Mouse (Mus musculus) heart, postnatal 0 days (tissue): ENCODE results near the gene Mdga1. TPM values are rescaled to one million over a fixed set of nuclear protein-coding genes. Genes with fewer than 3 reads are reported as not detected.
A peak's percentile ranks its signal among the peaks of the same experiment; 100 is the strongest.

Experiments
- ATAC-seq: fragments of 200-750 bp; cut with Nextera tagmentation; 2 replicates; pipeline ENCODE4 v1.8.0; 2017; ENCODE audit warnings: low read depth, moderate number of reproducible peaks, moderate library complexity; ENCODE audit not compliant: insufficient read depth
- DNase-seq: peaks from one replicate; pipeline ENCODE4 v3.0.0-alpha.2; 2016; ENCODE audit warnings: low spot score
- H3K27ac ChIP-seq: fragments of 300-500 bp; sonication (generic); 2 replicates; pipeline ENCODE4 v1.5.1; 2014; ENCODE audit warnings: low read depth, mild to moderate bottlenecking
- H3K27me3 ChIP-seq: fragments of 300-500 bp; sonication (generic); 2 replicates; pipeline ENCODE4 v1.6.1; 2014; ENCODE audit warnings: low read length, mixed read lengths; ENCODE audit not compliant: control insufficient read depth, insufficient read depth
- H3K36me3 ChIP-seq: fragments of 300-500 bp; sonication (generic); replicated peaks from 2 replicates; pipeline ENCODE4 v1.6.1; 2014; ENCODE audit warnings: low read length, mixed read lengths; ENCODE audit not compliant: control insufficient read depth, insufficient read depth
- H3K4me1 ChIP-seq: fragments of 300-500 bp; sonication (generic); 2 replicates; pipeline ENCODE4 v1.6.1; 2014; ENCODE audit warnings: antibody characterized with exemption; ENCODE audit not compliant: control insufficient read depth, insufficient read depth
- H3K4me2 ChIP-seq: fragments of 300-500 bp; sonication (generic); 2 replicates; pipeline ENCODE4 v1.6.1; 2014; ENCODE audit warnings: low read depth, mild to moderate bottlenecking, low read length, moderate library complexity
- H3K4me3 ChIP-seq: fragments of 300-500 bp; sonication (generic); 2 replicates; pipeline ENCODE4 v1.5.1; 2014; ENCODE audit warnings: low read depth, low read length
- H3K9ac ChIP-seq: fragments of 300-500 bp; sonication (generic); replicated peaks from 2 replicates; pipeline ENCODE4 v1.6.1; 2014; ENCODE audit warnings: low read depth, low read length, mixed read lengths
- H3K9me3 ChIP-seq: fragments of 300-500 bp; sonication (generic); replicated peaks from 2 replicates; pipeline ENCODE4 v1.6.1; 2016; ENCODE audit warnings: low read length; ENCODE audit not compliant: control insufficient read depth
- CTCF ChIP-seq: IDR thresholded peaks from 2 replicates; pipeline ENCODE4 v1.5.1; 2016; ENCODE audit warnings: antibody characterized with exemption, control low read depth, low read depth
- EP300 ChIP-seq: IDR thresholded peaks from 2 replicates; pipeline ENCODE4 v1.6.1; 2016; ENCODE audit warnings: antibody characterized with exemption, low read depth
- WGBS: fragments of 180-500 bp; shearing (Covaris S2); extraction: QIAGEN DNeasy Blood & Tissue Kit; methylation state at CpG from one replicate; pipeline ENCODE4 v1.1.7; 2014; 5-methylcytosine and 5-hydroxymethylcytosine counted together
- polyA plus RNA-seq: library from polyadenylated mRNA; unstranded; fragments of >200 nt; fragmentation: Nextera tagmentation; extraction: Ambion mirVana; gene quantifications from 2 replicates; pipeline ENCODE4 v1.2.1, GENCODE M21; 2015
- total RNA-seq: library from RNA; depleted of rRNA; stranded (reverse); fragments of >200 nt; gene quantifications from 2 replicates; pipeline ENCODE4 v1.2.3, GENCODE M21; 2014; ENCODE audit warnings: low replicate concordance

Gene Mdga1
- total and polyA plus RNA-seq, 2 experiments from 2014 or later, result 4.9 to 9.5 TPM

GRCm38 (mm10) chr17:29981568-29981967 lies 11.7 kb upstream of the Mdga1 start:
- ATAC-seq (no peak), DNase-seq (no peak)
- no peaks in the 10 kb centered on the region for H3K36me3 ChIP-seq
- H3K9ac ChIP-seq, result no peak overlapping the region
- no peak overlapping the region for H3K4me2 ChIP-seq
- no peak overlapping the region for H3K27ac ChIP-seq
- no peak overlapping the region for H3K4me3 ChIP-seq
- peaks cover 5% of the 10 kb centered on the region for H3K4me1 ChIP-seq
- TF ChIP-seq EP300 (no peak), CTCF (no peak)
- WGBS, result 77% methylated on average over 8 of the region's 8 CpGs
- H3K9me3 ChIP-seq, result no peaks in the 10 kb centered on the region; the same call in 1 of the 2 replicates
- H3K27me3 ChIP-seq, result no peaks in the 10 kb centered on the region

- Histone ChIP-seq H3K4me3 (no peak overlapping the region), H3K4me2 (no peak overlapping the region), H3K9me3 (no peaks in the 10 kb centered on the region; the same call in 1 of the 2 replicates), H3K27me3 (no peaks in the 10 kb centered on the region), H3K27ac (no peak overlapping the region), H3K36me3 (no peaks in the 10 kb centered on the region), H3K9ac (no peak overlapping the region), H3K4me1 (peaks cover under 1% of the 10 kb centered on the region; the same call in 1 of the 2 replicates)
- TF ChIP-seq CTCF (no peak), EP300 (no peak)
- ATAC-seq (no peak), DNase-seq (no peak)
- 78% methylated on average over 7 of the region's 7 CpGs for WGBS
These were observed 10.0 kb upstream of the Mdga1 start for GRCm38 (mm10) chr17:29979841-29980240.

- H3K4me2 ChIP-seq, result no peak overlapping the region
- 29% methylated on average over 4 of the region's 4 CpGs for WGBS
- no peak overlapping the region for H3K27ac ChIP-seq
- ATAC-seq (no peak), DNase-seq (peak; percentile 18)
- H3K4me1 ChIP-seq, result no peaks in the 10 kb centered on the region
- no peak overlapping the region for H3K9ac ChIP-seq
- no peaks in the 10 kb centered on the region; the same call in 1 of the 2 replicates for H3K9me3 ChIP-seq
- no peak overlapping the region for H3K4me3 ChIP-seq
- H3K27me3 ChIP-seq, result no peaks in the 10 kb centered on the region
- TF ChIP-seq EP300 (no peak), CTCF (no peak)
- no peaks in the 10 kb centered on the region for H3K36me3 ChIP-seq
These were observed 9.1 kb upstream of the Mdga1 start for GRCm38 (mm10) chr17:29979020-29979419.

GRCm38 (mm10) chr17:29975731-29976130 lies 5.8 kb upstream of the Mdga1 start:
- peak; percentile 86 for TF ChIP-seq CTCF
- no peak for TF ChIP-seq EP300
- H3K27me3 ChIP-seq, result no peaks in the 10 kb centered on the region
- H3K4me3 ChIP-seq, result no peak overlapping the region
- no peaks in the 10 kb centered on the region for H3K4me1 ChIP-seq
- WGBS, result 6% methylated on average over 8 of the region's 8 CpGs
- no peak overlapping the region for H3K27ac ChIP-seq
- no peaks in the 10 kb centered on the region for H3K36me3 ChIP-seq
- H3K9ac ChIP-seq, result no peak overlapping the region
- ATAC-seq, result peak; percentile 83
- DNase-seq, result peak; percentile 72
- no peaks in the 10 kb centered on the region for H3K9me3 ChIP-seq
- no peak overlapping the region for H3K4me2 ChIP-seq

- Histone ChIP-seq H3K4me3 (no peak overlapping the region), H3K27ac (no peak overlapping the region), H3K36me3 (no peaks in the 10 kb centered on the region), H3K9me3 (no peaks in the 10 kb centered on the region), H3K27me3 (no peaks in the 10 kb centered on the region), H3K9ac (no peak overlapping the region), H3K4me1 (no peaks in the 10 kb centered on the region), H3K4me2 (no peak overlapping the region)
- ATAC-seq, result no peak
- 84% methylated on average over 7 of the region's 7 CpGs for WGBS
- TF ChIP-seq EP300 (no peak), CTCF (no peak)
- no peak for DNase-seq
These were observed 3.3 kb upstream of the Mdga1 start for GRCm38 (mm10) chr17:29973226-29973625.

- Histone ChIP-seq H3K4me3 (no peak overlapping the region), H3K27me3 (no peaks in the 10 kb centered on the region), H3K9me3 (no peaks in the 10 kb centered on the region), H3K4me2 (no peak overlapping the region), H3K36me3 (no peaks in the 10 kb centered on the region), H3K27ac (no peak overlapping the region), H3K4me1 (no peaks in the 10 kb centered on the region), H3K9ac (no peak overlapping the region)
- no peak for ATAC-seq
- 53% methylated on average over 15 of the region's 15 CpGs for WGBS
- DNase-seq, result no peak
- TF ChIP-seq EP300, result no peak
These were observed 2.0 kb upstream of the Mdga1 start for GRCm38 (mm10) chr17:29971761-29972432.
